ENCODE assay signal across 26 mouse cellular contexts in the genomic region with DNA sequence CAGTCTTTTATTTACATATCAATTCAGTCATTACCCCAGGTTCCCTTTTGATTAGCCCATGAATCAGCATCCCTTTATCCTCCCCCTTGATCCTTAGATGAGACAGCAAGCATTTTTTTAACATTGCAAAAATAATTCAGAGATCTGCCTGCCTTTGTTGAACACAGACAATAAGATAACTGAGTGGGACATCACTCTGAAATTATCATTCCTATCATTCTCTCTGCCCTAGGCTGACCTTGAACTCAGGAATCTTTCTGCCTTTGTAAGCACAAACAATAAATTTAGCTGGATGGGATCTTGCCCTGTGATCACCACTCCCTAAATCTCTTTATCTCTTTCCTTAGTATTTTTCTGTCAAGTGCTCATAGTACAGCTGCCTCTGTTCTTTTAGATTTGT. TPM values are rescaled to one million over a fixed set of nuclear protein-coding genes. Genes with fewer than 3 reads are reported as not detected.
"Had no signal": no experiment of that assay in that cellular context is flagged by ENCODE, and none has a peak within 500 bp of the region (broad histone marks: within the 10 kb centered on the region; RNA-seq: fewer than 3 reads in every experiment).

No protein-coding gene starts in this region.

- H3K4me3 ChIP-seq: embryonic facial prominence, embryonic 10.5 days; embryonic facial prominence, embryonic 12.5 days; embryonic facial prominence, embryonic 13.5 days; embryonic facial prominence, embryonic 15.5 days; erythroblast, embryonic 14.5 days; forebrain, embryonic 10.5 days; forebrain, embryonic 12.5 days; forebrain, embryonic 13.5 days; forebrain, embryonic 15.5 days; gastrocnemius, adult 2 months; heart, adult 2 months had no signal

- DNase-seq: cerebellum, adult 9-11 months; cerebellum, postnatal 10 days; cerebellum, postnatal 14 days; cerebellum, postnatal 25 days; cerebellum, postnatal 36 days; embryo, embryonic 11 days; forebrain, postnatal 0 days; gastrocnemius, adult 2 months; gastrocnemius, postnatal 10 days; gastrocnemius, postnatal 14 days; gastrocnemius, postnatal 25 days; gastrocnemius, postnatal 36 days; heart, adult 11 months; heart, adult 18-20 months; heart, adult 2 months had no signal

- H3K27ac ChIP-seq: embryonic facial prominence, embryonic 10.5 days; embryonic facial prominence, embryonic 12.5 days; embryonic facial prominence, embryonic 13.5 days; embryonic facial prominence, embryonic 15.5 days; forebrain, embryonic 10.5 days; forebrain, embryonic 12.5 days; forebrain, embryonic 13.5 days; forebrain, embryonic 15.5 days; gastrocnemius, adult 2 months; heart, adult 2 months had no signal

RNA-seq across cellular contexts. Expression of a gene that starts 27.7 kb away (rescaled TPM):
- total RNA-seq: common myeloid progenitor, adult 5-6 weeks; granulocyte monocyte progenitor cell, adult 5-6 weeks had no signal
